8 mouse cellular contexts compared by ENCODE assay signal in genomic region chr12:109528263-109528545, GRCm38 (mm10).
DNase-seq lines count a peak whose midpoint lies in the region; ATAC-seq lines count a peak whose summit lies in the region.

No protein-coding gene starts in this region.

- H3K36me3 ChIP-seq in neural tube, embryonic 11.5 days (ENCODE audit: control insufficient read depth, insufficient read depth, low read length): no peaks in the 10 kb centered on the region
- H3K36me3 ChIP-seq in neural tube, embryonic 14.5 days (ENCODE audit: control insufficient read depth, insufficient read depth, low read length): no peaks in the 10 kb centered on the region

- H3K4me1 ChIP-seq in neural tube, embryonic 11.5 days (ENCODE audit: control insufficient read depth, insufficient read depth, low read length): peaks cover 13% of the 10 kb centered on the region; the same call in 1 of the 2 replicates
- no peaks in the 10 kb centered on the region for H3K4me1 ChIP-seq in neural tube, embryonic 14.5 days (ENCODE audit: control insufficient read depth, insufficient read depth, low read length)

- no peaks in the 10 kb centered on the region for H3K27me3 ChIP-seq in neural tube, embryonic 11.5 days (ENCODE audit: control insufficient read depth, insufficient read depth, low read length)
- H3K27me3 ChIP-seq in neural tube, embryonic 14.5 days (ENCODE audit: control insufficient read depth, insufficient read depth, low read length): no peaks in the 10 kb centered on the region

- no peak overlapping the region for H3K9ac ChIP-seq in neural tube, embryonic 11.5 days (ENCODE audit: low read length)
- H3K9ac ChIP-seq in neural tube, embryonic 14.5 days (replicated peaks; ENCODE audit: low read depth, low read length): no peak overlapping the region

- WGBS in neural tube, embryonic 11.5 days: 44% methylated on average over 27 of the region's 27 CpGs
- 43% methylated on average over 27 of the region's 27 CpGs for WGBS in neural tube, embryonic 14.5 days

- no peak for ATAC-seq in neural tube, embryonic 11.5 days (ENCODE audit: insufficient read depth, low FRiP score, low TSS enrichment)
- ATAC-seq in neural tube, embryonic 14.5 days (ENCODE audit: low read depth): no peak

- H3K9me3 ChIP-seq in neural tube, embryonic 11.5 days (ENCODE audit: control insufficient read depth, low read length): peaks cover 10% of the 10 kb centered on the region
- H3K9me3 ChIP-seq in neural tube, embryonic 14.5 days (ENCODE audit: control insufficient read depth, low read length): 0 out of 2 replicates have a peak, but pooled peaks cover 4% of the 10 kb centered on the region

- H3K4me2 ChIP-seq in neural tube, embryonic 11.5 days (ENCODE audit: low read depth): peak overlapping the region; percentile 38
- H3K4me2 ChIP-seq in neural tube, embryonic 14.5 days (ENCODE audit: low read depth, low read length): peak overlapping the region; percentile 45

- no peak overlapping the region for H3K27ac ChIP-seq in neural tube, embryonic 11.5 days (ENCODE audit: low read depth, low read length)
- no peak overlapping the region for H3K27ac ChIP-seq in neural tube, embryonic 14.5 days (ENCODE audit: low read depth, low read length)

- peak overlapping the region; percentile 16; the same call in 1 of the 2 replicates for H3K4me3 ChIP-seq in neural tube, embryonic 11.5 days (ENCODE audit: low read depth, low read length)
- no peak overlapping the region for H3K4me3 ChIP-seq in neural tube, embryonic 14.5 days (ENCODE audit: low read depth, low read length)

- DNase-seq in adrenal gland, adult (ENCODE audit: inconsistent age in 2 of 2, low spot score in 1 of 2): peak; percentile 47 to 67
- no peak for DNase-seq in adrenal gland, adult 8-10 months
- DNase-seq in neural tube, embryonic 11.5 days (ENCODE audit: low spot score): no peak
- DNase-seq in neural tube, embryonic 10.5 days (ENCODE audit: extremely low spot score, low spot score): no peak
- DNase-seq in kidney, postnatal 4 days: peak; percentile 54 to 62
- no peak for DNase-seq in spleen, postnatal 36 days (ENCODE audit: low spot score in 2 of 2)
- no peak for DNase-seq in MN1 (ENCODE audit: low spot score)

Comparison
In these comparisons a context has a peak if more than half of its experiments do, and no peak if none do; other contexts are left out.
1. DNase-seq: peak in adrenal gland, adult (2 of 2) and kidney, postnatal 4 days (2 of 2); none in adrenal gland, adult 8-10 months (single experiment), neural tube, embryonic 11.5 days (single experiment), neural tube, embryonic 10.5 days (single experiment), spleen, postnatal 36 days (0 of 2) and MN1 (single experiment).